Mouse (Mus musculus): ENCODE results near the gene Mbd6. TPM values are rescaled to one million over a fixed set of nuclear protein-coding genes. Genes with fewer than 3 reads are reported as not detected.
"Not testable (repeated sequence)": the region's sequence is repeated elsewhere in the genome, so short reads cannot be mapped to it uniquely, and the experiment has no call there.

Mbd6 gene
- total RNA-seq, 2 experiments from 2014 or later, result 22.0 to 24.2 TPM

GRCm38 (mm10) chr10:127314950-127315349 lies 26.1 kb upstream of the Mbd6 start:
- intact Hi-C loops (cut with DNase I); DNase-seq: not testable (repeated sequence)

DNA sequence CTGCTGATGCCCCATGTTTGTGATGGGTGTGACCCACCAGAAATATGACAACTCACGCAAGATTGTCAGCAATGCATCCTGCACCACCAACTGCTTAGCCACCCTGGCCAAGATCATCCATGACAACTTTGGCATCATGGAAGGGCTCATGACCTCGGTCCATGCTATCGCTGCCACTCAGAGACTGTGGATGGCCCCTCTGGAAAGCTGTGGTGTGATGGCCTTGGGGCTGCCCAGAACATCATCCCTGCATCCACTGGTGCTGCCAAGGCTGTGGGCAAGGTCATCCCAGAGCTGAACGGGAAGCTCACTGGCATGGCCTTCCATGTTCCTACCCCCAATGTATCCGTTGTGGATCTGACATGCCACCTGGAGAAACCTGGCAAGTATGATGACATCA lies 24.7 kb upstream of the Mbd6 start:
- intact Hi-C loops (cut with DNase I); DNase-seq: not testable (repeated sequence)

DNA sequence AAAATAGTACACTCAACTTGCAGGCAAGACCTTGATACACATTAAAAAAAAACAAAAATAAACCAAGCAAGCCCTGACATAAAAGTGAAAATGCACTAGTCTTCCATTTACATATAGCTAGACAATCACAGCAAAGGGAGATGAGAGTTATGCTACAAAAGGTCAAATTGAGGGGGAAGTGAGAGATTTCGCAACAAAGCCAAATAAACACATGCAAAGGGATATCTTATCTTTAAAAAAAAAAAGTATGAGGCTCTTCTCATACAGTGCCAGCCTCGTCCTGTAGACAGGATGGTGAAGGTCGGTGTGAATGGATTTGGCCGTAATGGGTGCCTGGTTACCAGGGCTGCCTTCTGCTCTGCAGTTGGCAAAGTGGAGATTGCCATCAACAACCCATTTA lies 24.0 kb upstream of the Mbd6 start:
- intact Hi-C loops (cut with DNase I), result loop anchor here (1.0 kb wide), 1 partner anchor 47 kb away; the partner anchor contains the start of gene Dctn2
- no peak for DNase-seq

GRCm38 (mm10) chr10:127312356-127312676 lies 23.5 kb upstream of the Mbd6 start:
- intact Hi-C loops (cut with DNase I), result loop anchor here (1.0 kb wide), 1 partner anchor 46 kb away; the partner anchor contains the start of gene Dctn2
- DNase-seq, result peak; percentile 85 to 88

DNA sequence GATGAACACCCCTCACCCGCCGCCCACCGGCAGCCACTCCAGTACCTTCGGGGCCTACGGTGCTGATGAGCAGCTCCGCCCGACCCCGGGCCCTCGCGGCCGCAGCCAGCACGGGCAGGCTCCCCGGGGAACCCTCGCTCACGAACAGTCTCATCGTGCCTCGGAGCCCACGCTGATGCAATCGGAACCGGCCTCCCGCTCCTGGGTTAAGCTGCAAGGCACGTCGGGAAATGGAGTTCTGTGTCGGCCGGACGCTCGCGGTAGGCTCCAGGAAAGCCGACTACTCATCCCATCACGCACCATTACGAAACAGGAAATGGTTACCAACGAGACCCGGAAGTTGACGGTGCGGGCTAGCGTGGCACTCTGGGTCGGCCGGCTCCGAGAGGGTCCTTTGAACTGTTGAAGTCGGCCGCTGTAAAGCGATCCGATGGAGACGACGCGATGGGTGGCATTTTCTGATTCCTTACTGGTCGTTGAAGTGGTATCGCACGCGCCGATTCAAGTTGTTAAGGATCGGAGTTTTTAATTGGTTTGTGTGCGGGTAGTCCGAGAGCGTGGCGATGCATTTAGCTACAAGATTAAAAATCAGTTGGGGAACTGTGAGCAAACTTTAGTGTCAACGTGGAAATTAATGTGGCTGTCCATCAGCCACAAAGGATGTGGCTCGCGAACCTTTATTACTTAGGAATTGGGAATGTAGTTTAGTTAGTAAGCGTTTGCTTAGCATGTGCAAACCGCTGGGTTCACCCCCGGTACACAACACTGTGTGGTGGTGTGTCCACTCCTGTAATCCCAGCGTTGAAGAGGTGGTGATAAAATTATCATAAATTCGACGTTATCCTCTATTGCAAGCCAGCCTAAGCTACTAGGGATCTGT lies 22.9 kb upstream of the Mbd6 start, which contains the start of gene Mars:
Gene Mars (minus strand): TSS at position 311 of the 880 bp plus-strand sequence.
- intact Hi-C loops (cut with DNase I), result loop anchor here (1.0 kb wide), 2 partner anchors 20 to 45 kb away; partner anchors contain the start of gene Dctn2
- DNase-seq, result peak; percentile 92 to 94

- no peak for DNase-seq
- intact Hi-C loops (cut with DNase I), result loop anchor here (1.0 kb wide), 1 partner anchor 19 kb away; no protein-coding TSS in a partner anchor
These were observed 22.0 kb upstream of the Mbd6 start for GRCm38 (mm10) chr10:127310523-127311475.

GRCm38 (mm10) chr10:127309167-127309566 lies 20.3 kb upstream of the Mbd6 start:
- intact Hi-C loops (cut with DNase I); DNase-seq: not testable (repeated sequence)

- intact Hi-C loops (cut with DNase I), result no loop called here
- no peak for DNase-seq
These were observed 14.3 kb upstream of the Mbd6 start for GRCm38 (mm10) chr10:127303136-127303535.

GRCm38 (mm10) chr10:127300361-127300760 lies 11.5 kb upstream of the Mbd6 start:
- DNase-seq, result no peak
- intact Hi-C loops (cut with DNase I), result no loop called here

DNA sequence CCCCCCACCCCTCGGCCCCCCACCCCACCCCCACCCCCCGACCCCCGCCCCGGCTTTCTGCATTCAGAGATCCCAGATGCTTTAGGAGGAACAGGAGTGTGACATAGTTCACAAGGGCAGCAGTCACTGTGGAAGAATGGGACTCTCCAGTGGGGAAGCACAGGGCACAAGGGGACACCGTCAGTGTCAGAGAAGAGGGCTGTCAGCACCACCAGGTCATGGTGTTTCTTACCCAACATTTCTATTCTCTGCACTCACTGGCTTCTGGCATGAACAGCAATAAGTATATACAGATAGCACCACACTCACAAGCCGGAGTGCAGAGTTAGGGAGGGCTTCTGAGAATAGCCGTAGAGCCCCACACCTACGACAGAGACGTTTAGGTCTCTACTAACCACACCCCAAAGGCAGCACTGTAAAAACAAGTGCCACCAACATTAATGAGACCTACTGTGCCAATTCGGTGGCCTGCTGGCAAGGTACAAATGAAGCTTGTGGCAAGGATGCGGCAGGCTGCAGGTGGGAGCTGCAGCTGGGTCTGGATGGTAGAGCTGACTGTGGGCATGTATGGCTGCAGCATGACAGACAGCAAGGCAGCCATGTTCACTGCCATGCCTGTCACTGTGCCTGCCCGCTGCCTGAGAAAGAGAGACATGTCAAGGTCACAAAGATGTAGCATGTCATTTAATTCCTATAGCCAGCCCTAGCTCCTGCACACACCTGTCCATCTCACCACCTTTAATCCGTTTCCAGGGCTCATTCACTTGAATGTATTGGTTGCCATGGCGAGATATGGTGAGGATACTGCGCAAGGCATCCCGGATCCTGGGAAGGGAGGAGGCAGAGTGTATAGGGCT lies 8.4 kb upstream of the Mbd6 start:
- intact Hi-C loops (cut with DNase I), result no loop called here
- no peak for DNase-seq

DNA sequence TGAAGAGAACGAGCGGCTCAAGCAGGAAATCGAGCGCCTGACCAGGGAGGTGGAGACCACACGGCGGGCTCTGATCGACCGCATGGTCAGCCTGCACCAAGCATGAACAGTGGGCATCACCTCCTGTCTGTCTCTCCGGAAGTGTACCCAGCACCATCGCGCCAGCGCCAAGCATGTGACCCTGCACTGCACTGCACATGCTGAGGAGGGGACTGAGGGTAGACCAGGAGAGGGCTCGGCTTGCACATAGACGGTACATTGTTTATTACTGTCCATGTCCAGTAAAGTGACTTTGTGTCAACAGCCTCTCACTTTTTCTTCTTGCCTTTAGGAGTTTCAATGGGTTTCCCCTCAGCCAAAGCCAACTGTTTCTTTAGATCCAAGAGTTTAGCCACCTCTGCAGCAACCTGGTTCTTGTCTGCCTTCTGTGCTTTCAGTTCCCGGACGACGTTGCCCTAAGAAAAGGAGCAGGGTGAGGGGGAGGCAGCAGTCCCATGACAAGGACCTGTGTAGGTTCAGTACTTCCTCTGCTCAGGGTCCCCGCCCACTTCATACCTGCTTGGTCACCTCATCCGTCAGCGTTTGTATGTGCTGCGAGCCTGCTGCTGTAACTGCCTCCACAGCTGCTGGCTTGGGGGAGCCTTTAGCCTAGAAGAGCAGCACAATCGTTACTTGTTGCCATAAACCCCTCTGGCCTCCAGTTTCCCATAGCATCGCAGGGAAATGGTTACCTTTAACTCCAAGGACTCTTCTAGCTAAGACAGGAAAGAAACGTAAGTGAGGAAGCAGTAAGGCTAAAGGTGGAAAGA lies 7.4 kb upstream of the Mbd6 start:
- intact Hi-C loops (cut with DNase I), result no loop called here
- no peak for DNase-seq

GRCm38 (mm10) chr10:127294895-127295510 lies 6.2 kb upstream of the Mbd6 start:
- DNase-seq, result no peak
- intact Hi-C loops (cut with DNase I), result loop anchor here (5.0 kb wide), 1 partner anchor 797 kb away; the partner anchor contains the start of gene Baz2a

DNA sequence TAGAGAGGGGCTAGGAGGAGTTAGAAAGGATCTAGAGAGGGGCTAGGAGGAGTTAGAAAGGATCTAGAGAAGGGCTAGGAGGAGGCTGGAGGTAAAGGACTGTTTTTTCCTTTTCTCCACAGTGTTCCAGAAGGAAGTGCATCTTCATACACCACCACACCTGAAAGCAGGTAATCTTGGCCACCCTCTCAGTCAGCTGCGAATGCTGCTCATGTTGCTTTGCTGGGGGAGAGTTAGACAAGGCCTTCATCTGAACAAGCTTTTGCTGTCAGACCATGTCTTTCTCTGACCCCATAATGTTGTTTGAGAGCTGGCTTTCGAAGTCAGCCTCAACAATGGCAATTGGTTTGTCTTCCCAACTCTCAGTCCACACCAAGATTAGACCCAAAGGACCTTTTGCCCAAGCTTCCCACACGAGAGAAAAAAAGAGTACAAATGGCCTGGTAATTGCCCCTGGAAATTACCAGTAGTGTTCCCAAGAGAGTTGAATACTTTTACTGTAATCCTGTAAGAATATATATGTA lies 4.8 kb upstream of the Mbd6 start:
- DNase-seq, result no peak
- intact Hi-C loops (cut with DNase I), result loop anchor here (5.0 kb wide), 1 partner anchor 799 kb away; the partner anchor contains the start of gene Baz2a

- intact Hi-C loops (cut with DNase I), result loop anchor here (5.0 kb wide), 1 partner anchor 799 kb away; the partner anchor contains the start of gene Baz2a
- peak in 1 of 2 experiments; percentile 63 for DNase-seq
These were observed 4.2 kb upstream of the Mbd6 start for GRCm38 (mm10) chr10:127292987-127293538.

- DNase-seq, result no peak
- intact Hi-C loops (cut with DNase I), result loop anchor here (1.0 to 5.0 kb wide), 2 partner anchors 19 to 800 kb away; partner anchors contain the start of genes Baz2a and Mars
These were observed 3.2 kb upstream of the Mbd6 start for GRCm38 (mm10) chr10:127291881-127292638.

- peak in 1 of 2 experiments; percentile 65 for DNase-seq
These were observed 2.4 kb upstream of the Mbd6 start for GRCm38 (mm10) chr10:127290930-127291880.

More at GRCm38 (mm10) chr10:127290930-127291880, 2.4 kb upstream of the Mbd6 start:
- intact Hi-C loops (cut with DNase I), result loop anchor here (1.0 to 5.0 kb wide), 2 partner anchors 20 to 801 kb away; partner anchors contain the start of genes Baz2a and Mars
